Comparison of ENCODE assay signal across 22 mouse cellular contexts in genomic region chr14:76072626-76073025, GRCm38 (mm10). TPM values are rescaled to one million over a fixed set of nuclear protein-coding genes. Genes with fewer than 3 reads are reported as not detected.
DNase-seq lines count a peak whose midpoint lies in the region; ATAC-seq and TF ChIP-seq lines count a peak whose summit lies in the region.
"Had no signal": no experiment of that assay in that cellular context is flagged by ENCODE, and none has a peak within 500 bp of the region (broad histone marks: within the 10 kb centered on the region; RNA-seq: fewer than 3 reads in every experiment).

No protein-coding gene starts in this region.

- 0 out of 2 replicates have a peak overlapping the region, but pooled peaks have one; percentile 9 for H3K27ac ChIP-seq in neural tube, embryonic 13.5 days (replicated peaks)
- H3K27ac ChIP-seq in neural tube, embryonic 15.5 days (replicated peaks), result no peak overlapping the region
- no peak overlapping the region for H3K27ac ChIP-seq in stomach, postnatal 0 days (replicated peaks)
- no peak overlapping the region for H3K27ac ChIP-seq in forebrain, embryonic 16.5 days (ENCODE audit: low read length)
- H3K27ac ChIP-seq: forebrain, embryonic 12.5 days; heart, embryonic 13.5 days; hindbrain, embryonic 15.5 days; intestine, embryonic 15.5 days; left cerebral cortex, adult 2 months; limb, embryonic 10.5 days; liver, embryonic 13.5 days; lung, embryonic 15.5 days had no signal

- no peak overlapping the region for H3K9ac ChIP-seq in neural tube, embryonic 13.5 days
- H3K9ac ChIP-seq in neural tube, embryonic 15.5 days (replicated peaks), result no peak overlapping the region
- H3K9ac ChIP-seq in stomach, postnatal 0 days (ENCODE audit: low read length), result no peak overlapping the region
- H3K9ac ChIP-seq in forebrain, embryonic 16.5 days (replicated peaks; ENCODE audit: low read depth, low read length), result no peak overlapping the region
- H3K9ac ChIP-seq: forebrain, embryonic 12.5 days; heart, embryonic 13.5 days; hindbrain, embryonic 15.5 days; intestine, embryonic 15.5 days; liver, embryonic 13.5 days; lung, embryonic 15.5 days had no signal

- no peak for TF ChIP-seq CTCF in stomach, postnatal 0 days (IDR thresholded peaks at IDR 0.05; ENCODE audit: low read depth)

- no peaks in the 10 kb centered on the region for H3K27me3 ChIP-seq in neural tube, embryonic 13.5 days
- H3K27me3 ChIP-seq in neural tube, embryonic 15.5 days (replicated peaks), result no peaks in the 10 kb centered on the region
- no peaks in the 10 kb centered on the region for H3K27me3 ChIP-seq in stomach, postnatal 0 days (ENCODE audit: control insufficient read depth, insufficient read depth, low read length)
- H3K27me3 ChIP-seq in forebrain, embryonic 16.5 days (replicated peaks; ENCODE audit: control insufficient read depth, insufficient read depth, low read length), result no peaks in the 10 kb centered on the region
- H3K27me3 ChIP-seq: forebrain, embryonic 12.5 days; heart, embryonic 13.5 days; hindbrain, embryonic 15.5 days; intestine, embryonic 15.5 days; liver, embryonic 13.5 days; lung, embryonic 15.5 days had no signal

- WGBS in neural tube, embryonic 13.5 days, result 68% methylated on average over 2 of the region's 2 CpGs
- 76% methylated on average over 2 of the region's 2 CpGs for WGBS in neural tube, embryonic 15.5 days
- 46% methylated on average over 2 of the region's 2 CpGs for WGBS in stomach, postnatal 0 days
- WGBS in forebrain, embryonic 16.5 days, result 86% methylated on average over 2 of the region's 2 CpGs

- DNase-seq in cerebellum, postnatal 10 days, result peak; percentile 17 to 18
- no peak for DNase-seq in cerebellum, adult 18-20 months
- peak; percentile 27 for DNase-seq in kidney, adult 9 months
- no peak for DNase-seq in stomach, postnatal 0 days (ENCODE audit: low spot score)
- DNase-seq in gastrocnemius, adult 18-20 months (ENCODE audit: low spot score), result no peak
- DNase-seq: cerebellum, adult 2 months; gastrocnemius, postnatal 14 days; heart, adult 18-20 months; liver, embryonic 13.5 days; lung, postnatal 4 days; thymus, adult 2 months had no signal

- H3K4me3 ChIP-seq in neural tube, embryonic 13.5 days, result no peak overlapping the region
- no peak overlapping the region for H3K4me3 ChIP-seq in neural tube, embryonic 15.5 days (replicated peaks)
- no peak overlapping the region for H3K4me3 ChIP-seq in stomach, postnatal 0 days (ENCODE audit: low read depth, low read length)
- no peak overlapping the region for H3K4me3 ChIP-seq in forebrain, embryonic 16.5 days (replicated peaks; ENCODE audit: low read length)
- H3K4me3 ChIP-seq: forebrain, embryonic 12.5 days; heart, embryonic 13.5 days; hindbrain, embryonic 15.5 days; intestine, embryonic 15.5 days; left cerebral cortex, adult 2 months; limb, embryonic 10.5 days; liver, embryonic 13.5 days; lung, embryonic 15.5 days had no signal

- no peak for TF ChIP-seq EP300 in stomach, postnatal 0 days (optimal IDR thresholded peaks at IDR 0.05)

- peaks cover 29% of the 10 kb centered on the region for H3K4me1 ChIP-seq in neural tube, embryonic 13.5 days (replicated peaks)
- peaks cover 25% of the 10 kb centered on the region for H3K4me1 ChIP-seq in neural tube, embryonic 15.5 days
- H3K4me1 ChIP-seq in stomach, postnatal 0 days (replicated peaks; ENCODE audit: control insufficient read depth, insufficient read depth), result no peaks in the 10 kb centered on the region
- H3K4me1 ChIP-seq in forebrain, embryonic 16.5 days (replicated peaks; ENCODE audit: control insufficient read depth, insufficient read depth, low read length), result peaks cover 17% of the 10 kb centered on the region
- H3K4me1 ChIP-seq: heart, embryonic 13.5 days; intestine, embryonic 15.5 days; liver, embryonic 13.5 days; lung, embryonic 15.5 days had no signal

- no peak for ATAC-seq in neural tube, embryonic 13.5 days (ENCODE audit: low read depth)
- ATAC-seq in neural tube, embryonic 15.5 days (ENCODE audit: low FRiP score), result no peak
- ATAC-seq in stomach, postnatal 0 days (ENCODE audit: low FRiP score, low TSS enrichment), result 0 out of 2 replicates have a peak, but pooled peaks have one; percentile 18
- ATAC-seq in forebrain, embryonic 16.5 days, result no peak
- ATAC-seq: intestine, embryonic 15.5 days had no signal

- H3K9me3 ChIP-seq in neural tube, embryonic 13.5 days, result no peaks in the 10 kb centered on the region
- H3K9me3 ChIP-seq in neural tube, embryonic 15.5 days (replicated peaks), result no peaks in the 10 kb centered on the region
- no peaks in the 10 kb centered on the region for H3K9me3 ChIP-seq in stomach, postnatal 0 days (ENCODE audit: control insufficient read depth, low read length)
- H3K9me3 ChIP-seq in forebrain, embryonic 16.5 days (ENCODE audit: control insufficient read depth, low read length), result no peaks in the 10 kb centered on the region
- H3K9me3 ChIP-seq: forebrain, embryonic 12.5 days; G1E; heart, embryonic 13.5 days; hindbrain, embryonic 15.5 days; intestine, embryonic 15.5 days; limb, embryonic 10.5 days; liver, embryonic 13.5 days; lung, embryonic 15.5 days had no signal

- H3K36me3 ChIP-seq in neural tube, embryonic 13.5 days, result no peaks in the 10 kb centered on the region
- H3K36me3 ChIP-seq in neural tube, embryonic 15.5 days, result no peaks in the 10 kb centered on the region
- H3K36me3 ChIP-seq in stomach, postnatal 0 days (ENCODE audit: control insufficient read depth, insufficient read depth, low read length), result no peaks in the 10 kb centered on the region
- H3K36me3 ChIP-seq in forebrain, embryonic 16.5 days (ENCODE audit: control insufficient read depth, insufficient read depth), result no peaks in the 10 kb centered on the region
- H3K36me3 ChIP-seq: forebrain, embryonic 12.5 days; G1E; heart, embryonic 13.5 days; hindbrain, embryonic 15.5 days; intestine, embryonic 15.5 days; limb, embryonic 10.5 days; liver, embryonic 13.5 days; lung, embryonic 15.5 days had no signal

- H3K4me2 ChIP-seq in neural tube, embryonic 13.5 days, result no peak overlapping the region
- no peak overlapping the region for H3K4me2 ChIP-seq in neural tube, embryonic 15.5 days
- no peak overlapping the region for H3K4me2 ChIP-seq in stomach, postnatal 0 days (replicated peaks; ENCODE audit: low read depth)
- H3K4me2 ChIP-seq in forebrain, embryonic 16.5 days (ENCODE audit: low read length), result no peak overlapping the region
- H3K4me2 ChIP-seq: forebrain, embryonic 12.5 days; heart, embryonic 13.5 days; hindbrain, embryonic 15.5 days; intestine, embryonic 15.5 days; liver, embryonic 13.5 days; lung, embryonic 15.5 days had no signal

RNA-seq across cellular contexts. Expression of gene Gpalpp1, which starts 37.9 kb away (rescaled TPM):
- polyA plus RNA-seq in neural tube, embryonic 13.5 days (2015; fragmentation: Nextera tagmentation; extraction: Ambion mirVana), result 12.2 and 12.5 TPM in 2 replicates
- 9.5 and 10.0 TPM in 2 replicates for polyA plus RNA-seq in neural tube, embryonic 15.5 days (2015; fragmentation: Nextera tagmentation; extraction: Ambion mirVana)
- 6.3 and 6.4 TPM in 2 replicates for polyA plus RNA-seq in stomach, postnatal 0 days (2015; fragmentation: Nextera tagmentation; extraction: Ambion mirVana)
- 16.1 and 17.2 TPM in 2 replicates for polyA plus RNA-seq in forebrain, embryonic 16.5 days (2015; fragmentation: Nextera tagmentation; extraction: Ambion mirVana)
- 1 to 10 TPM; 6.1 to 6.5 TPM for total RNA-seq in gastrocnemius, adult 18-20 months (2021)

RNA-seq across cellular contexts. Expression of gene Nufip1, which starts 38.1 kb away (rescaled TPM):
- 13.3 and 14.3 TPM in 2 replicates for polyA plus RNA-seq in neural tube, embryonic 13.5 days (2015; fragmentation: Nextera tagmentation; extraction: Ambion mirVana)
- 12.1 and 14.1 TPM in 2 replicates for polyA plus RNA-seq in neural tube, embryonic 15.5 days (2015; fragmentation: Nextera tagmentation; extraction: Ambion mirVana)
- 7.2 and 7.3 TPM in 2 replicates for polyA plus RNA-seq in stomach, postnatal 0 days (2015; fragmentation: Nextera tagmentation; extraction: Ambion mirVana)
- 15.4 and 16.5 TPM in 2 replicates for polyA plus RNA-seq in forebrain, embryonic 16.5 days (2015; fragmentation: Nextera tagmentation; extraction: Ambion mirVana)
- total RNA-seq in gastrocnemius, adult 18-20 months (2021), result 1 to 10 TPM; 3.2 to 3.8 TPM

Comparison
In these comparisons a context has a peak if more than half of its experiments do, and no peak if none do; other contexts are left out.
1. DNase-seq: peak in cerebellum, postnatal 10 days (2 of 2) and kidney, adult 9 months (single experiment); none in cerebellum, adult 18-20 months (0 of 2), stomach, postnatal 0 days (single experiment) and gastrocnemius, adult 18-20 months (single experiment).